Mouse (Mus musculus) kidney, embryonic 16.5 days (tissue): ENCODE data around the gene Inpp5k. TPM values are rescaled to one million over a fixed set of nuclear protein-coding genes. Genes with fewer than 3 reads are reported as not detected.
"Not testable (repeated sequence)": the region's sequence is repeated elsewhere in the genome, so short reads cannot be mapped to it uniquely, and the experiment has no call there.

Experiments
- ATAC-seq: fragments of 200-750 bp; cut with Nextera tagmentation; 2 replicates; pipeline ENCODE4 v1.8.0; 2017; ENCODE audit warnings: moderate TSS enrichment; ENCODE audit not compliant: low FRiP score, low TSS enrichment
- H3K27ac ChIP-seq: fragments of 300-500 bp; sonication (generic); 2 replicates; pipeline ENCODE4 v1.5.1; 2014; ENCODE audit warnings: low read length
- H3K27me3 ChIP-seq: fragments of 300-500 bp; sonication (generic); 2 replicates; pipeline ENCODE4 v1.6.1; 2014; ENCODE audit warnings: low read length, control low read depth, mixed read lengths; ENCODE audit not compliant: insufficient read depth
- H3K36me3 ChIP-seq: fragments of 300-500 bp; sonication (generic); 2 replicates; pipeline ENCODE4 v1.6.1; 2014; ENCODE audit warnings: low read length, control low read depth, mixed read lengths; ENCODE audit not compliant: insufficient read depth
- H3K4me1 ChIP-seq: fragments of 300-500 bp; sonication (generic); 2 replicates; pipeline ENCODE4 v1.6.1; 2014; ENCODE audit warnings: low read length, control low read depth, mixed read lengths; ENCODE audit not compliant: insufficient read depth
- H3K4me2 ChIP-seq: fragments of 300-500 bp; sonication (generic); replicated peaks from 2 replicates; pipeline ENCODE4 v1.6.1; 2014; ENCODE audit warnings: low read depth, low read length
- H3K4me3 ChIP-seq: fragments of 300-500 bp; sonication (generic); 2 replicates; pipeline ENCODE4 v1.5.1; 2014; ENCODE audit warnings: mild to moderate bottlenecking, low read length
- H3K9ac ChIP-seq: fragments of 300-500 bp; sonication (generic); replicated peaks from 2 replicates; pipeline ENCODE4 v1.6.1; 2014; ENCODE audit warnings: low read length
- H3K9me3 ChIP-seq: fragments of 300-500 bp; sonication (generic); 2 replicates; pipeline ENCODE4 v1.6.1; 2016; ENCODE audit warnings: low read length, control low read depth
- WGBS: fragments of 180-500 bp; shearing (Covaris S2); extraction: QIAGEN DNeasy Blood & Tissue Kit; methylation state at CpG from one replicate; pipeline ENCODE4 v1.1.7; 2014; 5-methylcytosine and 5-hydroxymethylcytosine counted together
- polyA plus RNA-seq: library from polyadenylated mRNA; unstranded; fragments of >200 nt; fragmentation: Nextera tagmentation; extraction: Ambion mirVana; gene quantifications from 2 replicates; pipeline ENCODE4 v1.2.1, GENCODE M21; 2015

Gene Inpp5k
- polyA plus RNA-seq, 1 experiment from 2014 or later, result 33.2 TPM

- Histone ChIP-seq H3K4me2 (no peak overlapping the region), H3K27me3 (no peaks in the 10 kb centered on the region), H3K4me1 (peaks cover 13% of the 10 kb centered on the region), H3K27ac (no peak overlapping the region), H3K9me3 (no peaks in the 10 kb centered on the region), H3K4me3 (no peak overlapping the region), H3K9ac (no peak overlapping the region), H3K36me3 (peaks cover 28% of the 10 kb centered on the region; the same call in 1 of the 2 replicates)
- 83% methylated on average over 9 of the region's 9 CpGs for WGBS
- ATAC-seq, result no peak
Measured at GRCm38 (mm10) chr11:75594431-75594830, 36.4 kb upstream of the Inpp5k start.

GRCm38 (mm10) chr11:75595404-75595803 is 35.4 kb upstream of the Inpp5k start:
- Histone ChIP-seq H3K36me3 (peaks cover 34% of the 10 kb centered on the region; the same call in 1 of the 2 replicates), H3K9ac (no peak overlapping the region), H3K4me3 (no peak overlapping the region), H3K4me2 (no peak overlapping the region), H3K4me1 (0 out of 2 replicates have a peak, but pooled peaks cover 5% of the 10 kb centered on the region), H3K27ac (no peak overlapping the region), H3K9me3 (no peaks in the 10 kb centered on the region), H3K27me3 (no peaks in the 10 kb centered on the region)
- 74% methylated on average over 2 of the region's 2 CpGs for WGBS
- ATAC-seq, result no peak

GRCm38 (mm10) chr11:75595816-75596215 is 35.0 kb upstream of the Inpp5k start:
- H3K27me3 ChIP-seq, result no peaks in the 10 kb centered on the region
- no peak overlapping the region for H3K4me3 ChIP-seq
- no peak overlapping the region for H3K9ac ChIP-seq
- 0 out of 2 replicates have a peak, but pooled peaks cover 5% of the 10 kb centered on the region for H3K4me1 ChIP-seq
- H3K4me2 ChIP-seq, result no peak overlapping the region
- H3K36me3 ChIP-seq, result peaks cover 37% of the 10 kb centered on the region
- no peak for ATAC-seq
- H3K9me3 ChIP-seq, result no peaks in the 10 kb centered on the region
- 72% methylated on average over 7 of the region's 7 CpGs for WGBS
- no peak overlapping the region for H3K27ac ChIP-seq

GRCm38 (mm10) chr11:75596726-75597255 is 34.0 kb upstream of the Inpp5k start:
- no peak overlapping the region for H3K27ac ChIP-seq
- WGBS, result 72% methylated on average over 3 of the region's 3 CpGs
- no peaks in the 10 kb centered on the region for H3K27me3 ChIP-seq
- no peak overlapping the region for H3K9ac ChIP-seq
- 0 out of 2 replicates have a peak, but pooled peaks cover 5% of the 10 kb centered on the region for H3K4me1 ChIP-seq
- H3K9me3 ChIP-seq, result no peaks in the 10 kb centered on the region
- no peak for ATAC-seq
- no peak overlapping the region for H3K4me2 ChIP-seq
- H3K4me3 ChIP-seq, result no peak overlapping the region
- peaks cover 47% of the 10 kb centered on the region for H3K36me3 ChIP-seq

- peaks cover 56% of the 10 kb centered on the region for H3K36me3 ChIP-seq
- no peaks in the 10 kb centered on the region for H3K27me3 ChIP-seq
- H3K4me3 ChIP-seq, result no peak overlapping the region
- H3K9ac ChIP-seq, result no peak overlapping the region
- H3K27ac ChIP-seq, result peak overlapping the region; percentile 59
- ATAC-seq, result no peak
- 89% methylated on average over 6 of the region's 6 CpGs for WGBS
- no peaks in the 10 kb centered on the region for H3K9me3 ChIP-seq
- no peak overlapping the region for H3K4me2 ChIP-seq
- H3K4me1 ChIP-seq, result 0 out of 2 replicates have a peak, but pooled peaks cover 5% of the 10 kb centered on the region
Measured at GRCm38 (mm10) chr11:75598004-75598403, 32.8 kb upstream of the Inpp5k start.

- H3K4me3 ChIP-seq, H3K27me3 ChIP-seq, H3K9me3 ChIP-seq, H3K27ac ChIP-seq, H3K4me1 ChIP-seq, ATAC-seq, H3K4me2 ChIP-seq, H3K9ac ChIP-seq: not testable (repeated sequence)
- 93% methylated on average over 14 of the region's 17 CpGs for WGBS
- H3K36me3 ChIP-seq, result peaks cover 47% of the 10 kb centered on the region
Measured at GRCm38 (mm10) chr11:75599802-75600201, 31.0 kb upstream of the Inpp5k start.

GRCm38 (mm10) chr11:75604826-75605225 is 26.0 kb upstream of the Inpp5k start:
- 89% methylated on average over 5 of the region's 5 CpGs for WGBS
- Histone ChIP-seq H3K9me3 (no peaks in the 10 kb centered on the region), H3K27me3 (no peaks in the 10 kb centered on the region), H3K27ac (no peak overlapping the region), H3K4me3 (no peak overlapping the region), H3K4me1 (peaks cover 15% of the 10 kb centered on the region), H3K4me2 (no peak overlapping the region), H3K36me3 (peaks cover 46% of the 10 kb centered on the region), H3K9ac (no peak overlapping the region)
- no peak for ATAC-seq

- 50% methylated on average over 1 of the region's 1 CpGs for WGBS
- no peak for ATAC-seq
- H3K27ac ChIP-seq, result no peak overlapping the region
Measured at GRCm38 (mm10) chr11:75605318-75605717, 25.5 kb upstream of the Inpp5k start.

GRCm38 (mm10) chr11:75608776-75609175 is 22.0 kb upstream of the Inpp5k start:
- WGBS, result 93% methylated on average over 5 of the region's 5 CpGs

More at GRCm38 (mm10) chr11:75605318-75605717, 25.5 kb upstream of the Inpp5k start:
- H3K36me3 ChIP-seq, result peaks cover 46% of the 10 kb centered on the region
- no peak overlapping the region for H3K4me3 ChIP-seq
- H3K9me3 ChIP-seq, result no peaks in the 10 kb centered on the region
- H3K4me2 ChIP-seq, result no peak overlapping the region
- peaks cover 15% of the 10 kb centered on the region for H3K4me1 ChIP-seq
- H3K9ac ChIP-seq, result no peak overlapping the region
- no peaks in the 10 kb centered on the region for H3K27me3 ChIP-seq

GRCm38 (mm10) chr11:75610021-75610420 is 20.8 kb upstream of the Inpp5k start:
- no peak overlapping the region for H3K27ac ChIP-seq
- no peak for ATAC-seq
- no peaks in the 10 kb centered on the region for H3K9me3 ChIP-seq
- H3K36me3 ChIP-seq, result peaks cover 45% of the 10 kb centered on the region
- WGBS, result 86% methylated on average over 2 of the region's 2 CpGs
- H3K27me3 ChIP-seq, result no peaks in the 10 kb centered on the region
- H3K9ac ChIP-seq, result no peak overlapping the region
- H3K4me3 ChIP-seq, result no peak overlapping the region
- peaks cover 15% of the 10 kb centered on the region for H3K4me1 ChIP-seq
- no peak overlapping the region for H3K4me2 ChIP-seq

More at GRCm38 (mm10) chr11:75608776-75609175, 22.0 kb upstream of the Inpp5k start:
- Histone ChIP-seq H3K9ac (no peak overlapping the region), H3K4me3 (no peak overlapping the region), H3K4me1 (peaks cover 15% of the 10 kb centered on the region), H3K9me3 (no peaks in the 10 kb centered on the region), H3K27ac (no peak overlapping the region), H3K27me3 (no peaks in the 10 kb centered on the region), H3K4me2 (no peak overlapping the region), H3K36me3 (peaks cover 37% of the 10 kb centered on the region)
- no peak for ATAC-seq
